Mouse (Mus musculus) hindbrain, postnatal 0 days (tissue): ENCODE measurements around the gene Nrtn. TPM values are rescaled to one million over a fixed set of nuclear protein-coding genes. Genes with fewer than 3 reads are reported as not detected.
A peak's percentile ranks its signal among the peaks of the same experiment; 100 is the strongest.

Experiments
- ATAC-seq: fragments of 200-750 bp; cut with Nextera tagmentation; 2 replicates; pipeline ENCODE4 v1.8.0; 2017; ENCODE audit warnings: mild to moderate bottlenecking, moderate TSS enrichment, moderate library complexity
- DNase-seq: peaks from one replicate; pipeline ENCODE4 v3.0.0-alpha.2; 2015; ENCODE audit warnings: low spot score
- H3K27ac ChIP-seq: fragments of 300-500 bp; sonication (generic); 2 replicates; pipeline ENCODE4 v1.5.1; 2014; ENCODE audit warnings: mild to moderate bottlenecking
- H3K27me3 ChIP-seq: fragments of 300-500 bp; sonication (generic); 2 replicates; pipeline ENCODE4 v1.6.1; 2014; ENCODE audit warnings: low read length, mixed read lengths; ENCODE audit not compliant: insufficient read depth
- H3K36me3 ChIP-seq: fragments of 300-500 bp; sonication (generic); 2 replicates; pipeline ENCODE4 v1.6.1; 2014; ENCODE audit warnings: low read length, mixed read lengths; ENCODE audit not compliant: insufficient read depth
- H3K4me1 ChIP-seq: fragments of 300-500 bp; sonication (generic); 2 replicates; pipeline ENCODE4 v1.6.1; 2014; ENCODE audit warnings: antibody characterized with exemption, low read length, mixed read lengths; ENCODE audit not compliant: insufficient read depth
- H3K4me2 ChIP-seq: fragments of 300-500 bp; sonication (generic); 2 replicates; pipeline ENCODE4 v1.6.1; 2014; ENCODE audit warnings: low read depth, mild to moderate bottlenecking, low read length, moderate library complexity, mixed read lengths
- H3K4me3 ChIP-seq: fragments of 300-500 bp; sonication (generic); 2 replicates; pipeline ENCODE4 v1.5.1; 2014; ENCODE audit warnings: low read length
- H3K9ac ChIP-seq: fragments of 300-500 bp; sonication (generic); replicated peaks from 2 replicates; pipeline ENCODE4 v1.6.1; 2014; ENCODE audit warnings: mild to moderate bottlenecking, low read length, moderate library complexity, mixed read lengths
- H3K9me3 ChIP-seq: fragments of 300-500 bp; sonication (generic); 2 replicates; pipeline ENCODE4 v1.6.1; 2016; ENCODE audit warnings: low read length, mixed read lengths
- CTCF ChIP-seq: IDR thresholded peaks from 2 replicates; pipeline ENCODE4 v1.5.1; 2016; ENCODE audit warnings: antibody characterized with exemption, control low read depth, low read depth
- WGBS: fragments of 180-500 bp; shearing (Covaris S2); extraction: QIAGEN DNeasy Blood & Tissue Kit; methylation state at CpG from one replicate; pipeline ENCODE4 v1.1.7; 2014; 5-methylcytosine and 5-hydroxymethylcytosine counted together
- polyA plus RNA-seq: library from polyadenylated mRNA; unstranded; fragments of >200 nt; fragmentation: Nextera tagmentation; extraction: Ambion mirVana; gene quantifications from 2 replicates; pipeline ENCODE4 v1.2.1, GENCODE M21; 2015
- total RNA-seq: library from RNA; depleted of rRNA; stranded (reverse); fragments of >200 nt; gene quantifications from 2 replicates; pipeline ENCODE4 v1.2.3, GENCODE M21; 2014

Nrtn gene
- total and polyA plus RNA-seq, 2 experiments from 2014 or later: 4.3 to 12.9 TPM

GRCm38 (mm10) chr17:56754271-56755185, 2.8 kb downstream of the Nrtn start:
- 13% methylated on average over 36 of the region's 36 CpGs for WGBS
- no peak for TF ChIP-seq CTCF
- peaks cover 7% of the 10 kb centered on the region for H3K4me1 ChIP-seq
- no peak overlapping the region for H3K9ac ChIP-seq
- peaks cover 54% of the 10 kb centered on the region for H3K27me3 ChIP-seq
- no peak overlapping the region for H3K4me3 ChIP-seq
- H3K27ac ChIP-seq: no peak overlapping the region
- H3K36me3 ChIP-seq: no peaks in the 10 kb centered on the region
- H3K4me2 ChIP-seq: no peak overlapping the region
- no peaks in the 10 kb centered on the region for H3K9me3 ChIP-seq
- DNase-seq (no peak), ATAC-seq (no peak)

- H3K9me3 ChIP-seq: no peaks in the 10 kb centered on the region
- H3K36me3 ChIP-seq: no peaks in the 10 kb centered on the region
- 20% methylated on average over 15 of the region's 15 CpGs for WGBS
- peaks cover 54% of the 10 kb centered on the region for H3K27me3 ChIP-seq
- no peak for TF ChIP-seq CTCF
- no peak for DNase-seq
- no peak for ATAC-seq
- H3K4me1 ChIP-seq: peaks cover 7% of the 10 kb centered on the region
- no peak overlapping the region for H3K4me3 ChIP-seq
- no peak overlapping the region for H3K4me2 ChIP-seq
- H3K27ac ChIP-seq: no peak overlapping the region
- no peak overlapping the region for H3K9ac ChIP-seq
Measured at GRCm38 (mm10) chr17:56753452-56753851, 3.9 kb downstream of the Nrtn start.

GRCm38 (mm10) chr17:56751404-56752072, 5.8 kb downstream of the Nrtn start:
- 20% methylated on average over 69 of the region's 71 CpGs for WGBS
- no peak for TF ChIP-seq CTCF
- peaks cover 42% of the 10 kb centered on the region for H3K27me3 ChIP-seq
- H3K36me3 ChIP-seq: no peaks in the 10 kb centered on the region
- ATAC-seq (peak; percentile 81), DNase-seq (peak; percentile 85)
- H3K9ac ChIP-seq: no peak overlapping the region
- no peak overlapping the region for H3K27ac ChIP-seq
- no peaks in the 10 kb centered on the region for H3K9me3 ChIP-seq
- peak overlapping the region; percentile 30 for H3K4me3 ChIP-seq
- H3K4me2 ChIP-seq: peak overlapping the region; percentile 42
- H3K4me1 ChIP-seq: no peaks in the 10 kb centered on the region

GRCm38 (mm10) chr17:56744173-56744572, 13.2 kb downstream of the Nrtn start:
- no peaks in the 10 kb centered on the region for H3K4me1 ChIP-seq
- H3K9me3 ChIP-seq: no peaks in the 10 kb centered on the region
- no peak overlapping the region for H3K9ac ChIP-seq
- no peak for DNase-seq
- H3K27ac ChIP-seq: no peak overlapping the region
- H3K4me2 ChIP-seq: no peak overlapping the region
- H3K36me3 ChIP-seq: no peaks in the 10 kb centered on the region
- WGBS: 62% methylated on average over 5 of the region's 5 CpGs
- no peak for TF ChIP-seq CTCF
- H3K4me3 ChIP-seq: no peak overlapping the region
- H3K27me3 ChIP-seq: no peaks in the 10 kb centered on the region
- ATAC-seq: no peak

GRCm38 (mm10) chr17:56740788-56741160, 16.6 kb downstream of the Nrtn start:
- no peak for TF ChIP-seq CTCF
- no peak overlapping the region for H3K9ac ChIP-seq
- H3K4me1 ChIP-seq: no peaks in the 10 kb centered on the region
- WGBS: 84% methylated on average over 17 of the region's 17 CpGs
- H3K4me3 ChIP-seq: no peak overlapping the region
- H3K9me3 ChIP-seq: no peaks in the 10 kb centered on the region
- ATAC-seq: no peak
- no peak for DNase-seq
- no peak overlapping the region for H3K27ac ChIP-seq
- H3K36me3 ChIP-seq: no peaks in the 10 kb centered on the region
- no peak overlapping the region for H3K4me2 ChIP-seq
- H3K27me3 ChIP-seq: no peaks in the 10 kb centered on the region

GRCm38 (mm10) chr17:56740118-56740787, 17.1 kb downstream of the Nrtn start:
- Histone ChIP-seq H3K4me1 (no peaks in the 10 kb centered on the region), H3K4me3 (no peak overlapping the region), H3K9me3 (no peaks in the 10 kb centered on the region), H3K27me3 (no peaks in the 10 kb centered on the region), H3K4me2 (no peak overlapping the region), H3K27ac (no peak overlapping the region), H3K36me3 (no peaks in the 10 kb centered on the region), H3K9ac (no peak overlapping the region)
- DNase-seq: no peak
- ATAC-seq: no peak
- no peak for TF ChIP-seq CTCF
- WGBS: 80% methylated on average over 17 of the region's 17 CpGs
